Mouse (Mus musculus) kidney, adult 9 months (tissue): ENCODE data around the gene Mdm4.
"Not testable (repeated sequence)": the region's sequence is repeated elsewhere in the genome, so short reads cannot be mapped to it uniquely, and the experiment has no call there.

Experiments
- DNase-seq: peaks from one replicate; pipeline ENCODE4 v3.0.0; 2022

Gene Mdm4

GRCm38 (mm10) chr1:133018580-133018979 is 11.8 kb downstream of the Mdm4 start:
- DNase-seq = no peak

- no peak for DNase-seq
These were observed 13.5 kb downstream of the Mdm4 start for GRCm38 (mm10) chr1:133016775-133017428.

- no peak for DNase-seq
These were observed 16.2 kb downstream of the Mdm4 start for GRCm38 (mm10) chr1:133014196-133014595.

GRCm38 (mm10) chr1:133013331-133013730 is 17.0 kb downstream of the Mdm4 start:
- DNase-seq = no peak

- DNase-seq = no peak
These were observed 18.2 kb downstream of the Mdm4 start for GRCm38 (mm10) chr1:133011955-133012841.

GRCm38 (mm10) chr1:133006571-133006970 is 23.8 kb downstream of the Mdm4 start:
- no peak for DNase-seq

- DNase-seq = no peak
These were observed 30.0 kb downstream of the Mdm4 start for GRCm38 (mm10) chr1:133000347-133000746.

- no peak for DNase-seq
These were observed 38.8 kb downstream of the Mdm4 start for GRCm38 (mm10) chr1:132991580-132991979.

GRCm38 (mm10) chr1:132990733-132991132 is 39.6 kb downstream of the Mdm4 start:
- DNase-seq = no peak

GRCm38 (mm10) chr1:132988556-132989459 is 41.6 kb downstream of the Mdm4 start:
- not testable (repeated sequence) for DNase-seq

GRCm38 (mm10) chr1:132982728-132983127 is 47.6 kb downstream of the Mdm4 start:
- DNase-seq = peak; percentile 51

- DNase-seq = no peak
These were observed 49.1 kb downstream of the Mdm4 start for GRCm38 (mm10) chr1:132981232-132981631.

- no peak for DNase-seq
These were observed 53.0 kb downstream of the Mdm4 start for GRCm38 (mm10) chr1:132977402-132977801.

GRCm38 (mm10) chr1:132968659-132969058 is 61.7 kb downstream of the Mdm4 start:
- peak; percentile 63 for DNase-seq

- no peak for DNase-seq
These were observed 65.7 kb downstream of the Mdm4 start for GRCm38 (mm10) chr1:132964691-132965090.

GRCm38 (mm10) chr1:132964106-132964505 is 66.3 kb downstream of the Mdm4 start:
- DNase-seq = no peak

- DNase-seq = no peak
These were observed 68.6 kb downstream of the Mdm4 start for GRCm38 (mm10) chr1:132961751-132962150.

- no peak for DNase-seq
These were observed 73.6 kb downstream of the Mdm4 start for GRCm38 (mm10) chr1:132956809-132957208.

GRCm38 (mm10) chr1:132947811-132948210 is 82.5 kb downstream of the Mdm4 start:
- no peak for DNase-seq

- DNase-seq = no peak
These were observed 84.5 kb downstream of the Mdm4 start for GRCm38 (mm10) chr1:132945826-132946225.

GRCm38 (mm10) chr1:132938975-132939374 is 91.4 kb downstream of the Mdm4 start:
- no peak for DNase-seq

GRCm38 (mm10) chr1:132937296-132938030 is 92.9 kb downstream of the Mdm4 start:
- no peak for DNase-seq
